Mouse (Mus musculus) splenic B cell, adult 2 months (primary cell): Measurements from ENCODE around the gene Ltbp1.

Source experiments
- DNase-seq: peaks from one replicate; pipeline ENCODE4 v3.0.0-alpha.2; 2011; ENCODE audit warnings: low read depth, low spot score
- H3K27me3 ChIP-seq: 2 replicates; pipeline ENCODE4 v1.6.1; 2012; ENCODE audit warnings: mild to moderate bottlenecking, low read length, moderate library complexity, mixed read lengths; ENCODE audit not compliant: control insufficient read depth, poor library complexity, insufficient read depth, severe bottlenecking
- H3K36me3 ChIP-seq: 2 replicates; pipeline ENCODE4 v1.6.1; 2012; ENCODE audit warnings: mild to moderate bottlenecking, low read length, moderate library complexity, mixed read lengths; ENCODE audit not compliant: control insufficient read depth, poor library complexity, insufficient read depth, severe bottlenecking

Ltbp1 gene

GRCm38 (mm10) chr17:75097367-75097766, 92.0 kb downstream of the Ltbp1 start:
- no peak for DNase-seq
- H3K27me3 ChIP-seq: no peaks in the 10 kb centered on the region
- H3K36me3 ChIP-seq: no peaks in the 10 kb centered on the region

DNA sequence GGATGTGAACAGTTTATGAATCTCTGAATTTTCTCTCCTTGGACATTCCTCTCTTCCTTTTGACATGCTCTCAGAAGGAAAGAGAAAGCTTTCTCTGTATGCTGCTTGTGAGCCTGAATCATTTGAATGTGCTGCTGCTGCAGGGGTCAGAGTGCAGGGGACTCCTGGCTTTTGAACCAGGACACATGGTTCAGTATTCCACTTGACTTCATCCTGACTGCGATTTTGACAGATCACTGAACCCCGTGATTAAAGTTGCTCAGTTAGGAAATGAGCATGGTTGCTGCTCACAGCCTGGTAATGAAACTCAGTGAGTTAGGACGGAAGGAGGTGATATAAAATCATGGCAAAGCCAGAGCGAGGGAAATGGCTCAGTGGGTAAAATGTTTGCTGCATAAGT, 95.8 kb downstream of the Ltbp1 start:
- H3K36me3 ChIP-seq: no peaks in the 10 kb centered on the region
- H3K27me3 ChIP-seq: no peaks in the 10 kb centered on the region
- no peak for DNase-seq

DNA sequence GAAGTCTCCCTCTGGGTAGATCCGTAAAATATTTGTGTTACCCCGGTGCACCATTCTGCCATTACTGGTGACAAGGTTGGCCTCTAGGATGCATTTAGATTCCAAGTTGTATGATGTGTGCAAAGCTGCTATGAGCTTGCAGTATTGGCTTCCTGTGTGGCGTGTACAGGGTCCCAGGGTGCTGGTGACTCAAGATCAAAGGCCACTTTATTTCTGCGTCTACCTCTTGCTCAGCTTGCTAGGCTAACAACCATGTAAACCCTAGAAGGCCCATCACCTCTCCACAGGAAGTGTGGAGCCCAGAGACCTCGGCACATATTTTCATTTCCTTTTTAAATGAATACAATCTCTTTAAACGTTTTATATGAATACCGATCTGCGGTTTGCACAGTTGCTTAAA, 96.6 kb downstream of the Ltbp1 start:
- no peak for DNase-seq
- Histone ChIP-seq H3K36me3 (no peaks in the 10 kb centered on the region), H3K27me3 (no peaks in the 10 kb centered on the region)

- DNase-seq: peak; percentile 6
Measured at GRCm38 (mm10) chr17:75107412-75107811, 102.0 kb downstream of the Ltbp1 start.

DNA sequence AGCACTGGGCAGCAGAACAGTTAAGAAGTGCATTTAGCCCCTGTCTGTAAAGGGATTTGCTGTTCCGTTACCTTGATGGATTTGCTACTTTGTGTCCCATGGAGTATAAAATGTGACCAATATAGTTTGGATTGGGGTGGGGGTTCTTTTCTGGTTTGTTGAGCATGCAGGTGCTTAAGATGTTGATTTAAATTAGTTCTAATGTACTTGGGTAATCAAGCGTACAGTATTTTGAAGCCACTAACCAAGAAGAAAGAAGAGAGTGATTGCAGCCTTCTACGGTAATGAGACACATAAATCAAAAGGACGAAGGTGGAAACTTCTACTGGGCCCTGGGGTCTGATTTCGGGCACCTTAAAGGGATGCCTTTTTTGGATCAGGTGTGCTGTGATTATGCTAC, 102.5 kb downstream of the Ltbp1 start:
- Histone ChIP-seq H3K36me3 (no peaks in the 10 kb centered on the region), H3K27me3 (no peaks in the 10 kb centered on the region; the same call in 1 of the 2 replicates)
- peak; percentile 3 for DNase-seq

More at GRCm38 (mm10) chr17:75107412-75107811, 102.0 kb downstream of the Ltbp1 start:
- Histone ChIP-seq H3K36me3 (no peaks in the 10 kb centered on the region), H3K27me3 (no peaks in the 10 kb centered on the region; the same call in 1 of the 2 replicates)

DNA sequence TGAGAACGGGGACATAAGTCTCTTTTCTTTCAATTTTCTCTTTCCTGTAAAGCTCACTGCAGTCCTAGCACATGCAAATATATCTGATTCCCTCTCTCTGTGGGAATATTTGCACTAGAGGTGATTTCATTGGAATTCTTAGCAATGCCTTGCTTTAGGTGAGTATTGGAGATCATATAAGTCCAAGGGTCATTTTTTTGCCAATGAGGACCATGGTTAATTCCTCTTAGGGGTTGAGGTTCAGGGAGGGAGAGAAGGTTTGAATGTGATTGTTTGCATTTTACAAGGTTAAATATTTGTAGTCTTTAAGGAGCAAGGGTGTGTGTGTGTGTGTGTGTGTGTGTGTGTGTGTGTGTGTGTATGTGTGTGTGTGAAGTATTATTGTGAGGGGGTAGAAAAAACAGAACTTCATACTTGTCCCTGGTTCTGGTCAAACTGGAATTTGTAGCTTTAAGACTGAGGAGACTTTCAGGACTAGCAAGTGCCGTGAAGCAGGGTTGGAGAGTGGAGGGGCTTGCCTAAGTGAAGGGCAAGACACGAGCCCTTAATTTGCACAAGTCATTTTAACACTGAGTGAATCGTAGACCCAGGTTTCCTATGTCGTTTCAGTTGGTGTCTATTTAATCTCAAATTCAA, 103.8 kb downstream of the Ltbp1 start:
- DNase-seq: no peak
- no peaks in the 10 kb centered on the region for H3K36me3 ChIP-seq

GRCm38 (mm10) chr17:75110252-75111205, 105.2 kb downstream of the Ltbp1 start:
- Histone ChIP-seq H3K27me3 (no peaks in the 10 kb centered on the region; the same call in 1 of the 2 replicates), H3K36me3 (no peaks in the 10 kb centered on the region)
- no peak for DNase-seq

More for the DNA sequence above, 103.8 kb downstream of the Ltbp1 start:
- no peaks in the 10 kb centered on the region; the same call in 1 of the 2 replicates for H3K27me3 ChIP-seq

DNA sequence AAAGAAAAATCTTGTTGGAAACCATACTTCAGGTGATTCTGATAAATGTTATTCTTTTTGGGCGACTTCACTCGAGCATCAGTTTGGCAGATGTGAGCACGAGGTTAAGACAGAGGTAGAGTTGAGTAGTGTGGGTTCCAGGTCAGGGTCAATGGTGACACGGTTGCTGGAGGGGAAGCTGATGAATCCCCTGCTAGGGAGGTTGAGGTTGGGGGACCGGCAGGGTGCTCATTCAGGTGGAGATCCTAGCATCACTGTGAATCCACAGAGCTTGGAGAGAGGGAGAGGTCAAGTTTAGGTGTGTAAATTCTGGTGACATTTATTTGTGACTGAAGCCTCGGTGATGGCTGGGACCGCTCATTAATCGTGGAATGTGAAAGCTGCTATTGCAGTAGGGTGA, 110.2 kb downstream of the Ltbp1 start:
- H3K36me3 ChIP-seq: no peaks in the 10 kb centered on the region
- no peak for DNase-seq
- no peaks in the 10 kb centered on the region for H3K27me3 ChIP-seq

GRCm38 (mm10) chr17:75118896-75119295, 113.5 kb downstream of the Ltbp1 start:
- DNase-seq: no peak
- no peaks in the 10 kb centered on the region for H3K36me3 ChIP-seq
- no peaks in the 10 kb centered on the region for H3K27me3 ChIP-seq

DNA sequence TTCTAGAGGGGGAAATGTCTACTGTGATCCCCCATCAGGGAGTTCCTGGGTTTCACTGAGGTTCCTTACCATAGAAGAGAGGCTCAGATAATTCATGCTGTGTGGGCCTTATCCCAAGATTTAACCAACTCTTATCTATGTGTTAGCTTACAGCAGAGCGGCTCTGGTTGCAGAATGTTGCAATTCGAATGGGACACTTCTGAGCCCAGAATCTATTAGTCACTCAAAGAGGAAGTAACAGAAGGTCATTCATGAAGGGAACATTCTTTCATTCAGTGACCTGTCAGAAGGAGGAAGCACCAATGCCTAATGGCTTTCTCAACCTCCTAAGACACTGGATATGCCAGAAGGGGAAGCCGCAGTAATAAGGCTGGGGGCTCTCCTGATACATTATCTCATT, 114.1 kb downstream of the Ltbp1 start:
- DNase-seq: peak; percentile 5
- H3K36me3 ChIP-seq: no peaks in the 10 kb centered on the region
- no peaks in the 10 kb centered on the region for H3K27me3 ChIP-seq

- peak; percentile 10 for DNase-seq
- Histone ChIP-seq H3K36me3 (no peaks in the 10 kb centered on the region), H3K27me3 (no peaks in the 10 kb centered on the region)
Measured at GRCm38 (mm10) chr17:75120071-75120470, 114.7 kb downstream of the Ltbp1 start.

GRCm38 (mm10) chr17:75122584-75123282, 117.4 kb downstream of the Ltbp1 start:
- no peaks in the 10 kb centered on the region for H3K36me3 ChIP-seq
- no peak for DNase-seq
- H3K27me3 ChIP-seq: no peaks in the 10 kb centered on the region

DNA sequence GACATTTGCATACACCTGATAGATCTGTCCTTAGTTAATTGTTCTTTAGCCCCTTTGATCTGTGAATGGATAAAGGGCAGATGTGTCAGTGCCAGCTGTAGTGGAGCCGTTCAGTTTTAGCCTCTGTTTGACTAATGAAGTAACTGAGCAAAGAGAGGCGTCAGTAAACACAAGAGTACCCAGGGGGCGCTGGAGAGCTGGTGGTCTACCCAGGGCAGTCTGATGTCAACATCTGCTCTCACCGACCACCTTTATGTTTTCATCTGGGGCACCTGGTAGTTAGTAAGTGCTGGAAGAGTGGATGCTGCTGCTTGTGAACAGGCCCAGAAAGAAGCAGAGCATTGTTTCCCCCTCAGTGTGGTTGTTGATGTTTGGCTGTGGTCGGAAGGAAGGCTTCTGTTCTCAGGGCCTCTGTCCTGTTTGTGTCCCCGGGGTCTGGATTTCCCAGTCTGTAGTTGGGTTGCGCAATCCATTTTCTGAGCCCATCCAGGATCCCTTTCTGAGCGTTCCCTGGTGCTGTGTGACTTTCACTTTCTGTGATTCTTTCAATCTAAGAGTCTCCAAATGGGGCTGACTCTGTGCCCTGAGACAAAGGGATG, 123.1 kb downstream of the Ltbp1 start:
- H3K36me3 ChIP-seq: no peaks in the 10 kb centered on the region
- DNase-seq: peak; percentile 19
- H3K27me3 ChIP-seq: no peaks in the 10 kb centered on the region

DNA sequence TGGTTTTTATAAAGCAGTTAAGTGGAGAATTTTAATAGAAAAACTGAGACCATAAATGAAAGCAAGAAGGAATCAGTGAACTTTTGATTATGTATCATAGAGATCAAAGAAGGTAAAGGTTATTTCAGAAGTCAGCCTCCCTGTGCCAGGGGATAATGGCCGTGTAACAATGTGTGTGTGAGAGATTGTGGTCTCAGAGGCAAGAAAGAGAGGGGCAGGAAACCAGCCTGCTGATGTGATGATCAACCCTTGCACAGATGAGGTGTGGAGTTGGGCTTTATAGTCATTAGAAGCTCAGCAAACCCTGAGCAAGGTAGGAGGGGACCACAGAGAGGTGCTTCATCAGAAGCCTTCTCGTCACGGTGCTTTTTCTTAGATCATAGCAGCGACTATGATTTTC, 128.6 kb downstream of the Ltbp1 start:
- DNase-seq: no peak
- Histone ChIP-seq H3K36me3 (no peaks in the 10 kb centered on the region), H3K27me3 (no peaks in the 10 kb centered on the region)
